Mouse (Mus musculus): Measurements from ENCODE around the gene Stk38. TPM values are rescaled to one million over a fixed set of nuclear protein-coding genes. Genes with fewer than 3 reads are reported as not detected.

Stk38 gene
- total RNA-seq, 1 experiment, result 78.0 TPM

DNA sequence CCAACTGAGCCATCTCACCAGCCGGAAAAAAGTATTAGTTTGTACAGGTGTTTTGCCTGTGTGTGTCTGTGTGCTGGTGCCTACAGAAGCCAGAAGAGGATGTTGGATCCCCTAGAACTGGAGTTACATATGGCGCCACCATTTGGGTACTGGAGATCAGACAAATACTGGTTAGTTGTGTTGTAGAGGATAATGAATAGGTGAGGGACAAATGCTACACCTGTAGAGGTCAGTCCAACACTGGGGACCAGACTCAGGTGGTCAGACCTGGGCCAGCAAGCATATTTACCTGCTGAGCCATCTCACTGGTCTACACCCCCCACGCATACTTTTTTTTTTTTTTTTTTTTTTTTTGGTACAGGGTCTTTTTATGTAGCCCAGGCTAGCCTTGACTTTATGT lies 39.1 kb upstream of the Stk38 start:
- peaks cover 22% of the 10 kb centered on the region for H3K36me3 ChIP-seq (ENCODE audit: control insufficient read depth, insufficient read depth, low read length, poor library complexity, severe bottlenecking)
- no peak for DNase-seq (ENCODE audit: low read depth, low spot score)
- H3K27ac ChIP-seq (ENCODE audit: insufficient read depth, low read depth, low read length, poor library complexity, severe bottlenecking), result no peak overlapping the region
- no peak overlapping the region for H3K4me3 ChIP-seq (ENCODE audit: insufficient read depth in 1 of 2, low read depth in 1 of 2, low read length in 2 of 2, poor library complexity in 1 of 2, severe bottlenecking in 1 of 2)
- H3K9ac ChIP-seq (ENCODE audit: insufficient read depth, low read depth, low read length, poor library complexity, severe bottlenecking), result no peak overlapping the region
- H3K9me3 ChIP-seq (ENCODE audit: control insufficient read depth, insufficient read depth, low read depth, low read length), result no peaks in the 10 kb centered on the region
- TF ChIP-seq ZC3H11A (IDR thresholded peaks at IDR 0.05; ENCODE audit: borderline replicate concordance, low read depth, low read length) (no peak), HCFC1 (IDR thresholded peaks at IDR 0.05; ENCODE audit: borderline replicate concordance, insufficient read depth, low read length) (no peak), CHD2 (IDR thresholded peaks at IDR 0.05; ENCODE audit: low read depth, low read length) (no peak), MAFK (IDR thresholded peaks at IDR 0.05; ENCODE audit: insufficient read depth, low read depth, low read length) (no peak), ZNF384 (IDR thresholded peaks at IDR 0.05; ENCODE audit: low read depth, low read length) (peak; percentile 95)
- in situ Hi-C loops (cut with MboI; ENCODE audit: low sequenced_read_pairs in 2 of 2, unreplicated experiment in 2 of 2), result loop anchor here (5.0 to 10.0 kb wide), 3 partner anchors 45 to 198 kb away; partner anchors contain the start of gene Cdkn1a (in 2 of the 2)
- peaks cover 0 to 8% of the 10 kb centered on the region in 2 experiments; a peak in 2 of 4 replicates for H3K4me1 ChIP-seq (ENCODE audit: control insufficient read depth in 2 of 2, insufficient read depth in 2 of 2, low read length in 2 of 2, poor library complexity in 1 of 2)

DNA sequence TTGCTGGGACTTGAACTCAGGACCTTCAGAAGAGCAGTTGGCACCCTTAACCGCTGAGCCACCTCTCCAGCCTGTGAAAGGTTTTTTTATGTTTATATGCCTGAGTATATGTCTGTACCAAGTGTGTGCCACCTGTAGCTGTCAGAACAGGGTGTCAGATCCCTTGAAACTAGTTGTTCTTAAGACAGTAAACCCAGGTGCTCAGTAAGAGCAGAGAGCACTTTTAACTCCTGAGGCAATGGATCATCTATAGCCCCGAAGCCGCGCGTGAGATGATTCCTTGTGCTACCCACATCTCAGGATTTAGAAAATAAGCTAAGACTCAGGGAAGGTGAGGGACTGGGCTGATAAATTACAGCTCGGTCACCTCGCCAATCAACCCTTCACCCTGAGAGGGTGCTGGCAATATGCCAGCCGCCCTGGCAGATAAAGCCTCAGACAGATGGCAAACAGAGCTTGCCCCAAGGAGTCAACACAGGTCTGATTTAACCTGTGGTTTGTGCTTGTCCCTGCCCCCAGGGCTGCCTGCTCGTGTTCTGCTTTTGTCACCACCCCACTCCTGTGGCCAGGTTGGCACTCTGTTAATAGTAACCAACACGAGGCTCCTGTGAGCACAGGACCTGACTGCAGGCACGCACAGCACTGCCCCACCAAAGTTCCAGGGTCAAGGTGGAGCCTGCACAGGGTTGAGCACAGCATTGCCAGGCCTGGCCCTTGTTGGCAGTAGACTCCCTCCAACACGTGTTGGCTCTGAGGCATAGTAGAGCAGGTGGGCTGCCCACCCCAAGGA lies 38.1 kb upstream of the Stk38 start:
- H3K27ac ChIP-seq (ENCODE audit: insufficient read depth, low read depth, low read length, poor library complexity, severe bottlenecking), result no peak overlapping the region
- peaks cover 0 to 6% of the 10 kb centered on the region in 2 experiments; a peak in 1 of 4 replicates for H3K4me1 ChIP-seq (ENCODE audit: control insufficient read depth in 2 of 2, insufficient read depth in 2 of 2, low read length in 2 of 2, poor library complexity in 1 of 2)
- TF ChIP-seq ZC3H11A (IDR thresholded peaks at IDR 0.05; ENCODE audit: borderline replicate concordance, low read depth, low read length), result no peak
- TF ChIP-seq MAFK (IDR thresholded peaks at IDR 0.05; ENCODE audit: insufficient read depth, low read depth, low read length), result no peak
- no peak for TF ChIP-seq HCFC1 (IDR thresholded peaks at IDR 0.05; ENCODE audit: borderline replicate concordance, insufficient read depth, low read length)
- TF ChIP-seq ZNF384 (IDR thresholded peaks at IDR 0.05; ENCODE audit: low read depth, low read length), result no peak
- TF ChIP-seq CHD2 (IDR thresholded peaks at IDR 0.05; ENCODE audit: low read depth, low read length), result no peak
- in situ Hi-C loops (cut with MboI; ENCODE audit: low sequenced_read_pairs in 2 of 2, unreplicated experiment in 2 of 2), result loop anchor here (5.0 to 10.0 kb wide), 3 partner anchors 46 to 199 kb away; partner anchors contain the start of gene Cdkn1a (in 2 of the 2)
- H3K9me3 ChIP-seq (ENCODE audit: control insufficient read depth, insufficient read depth, low read depth, low read length), result no peaks in the 10 kb centered on the region
- no peak overlapping the region for H3K4me3 ChIP-seq (ENCODE audit: insufficient read depth in 1 of 2, low read depth in 1 of 2, low read length in 2 of 2, poor library complexity in 1 of 2, severe bottlenecking in 1 of 2)
- DNase-seq (ENCODE audit: low read depth, low spot score), result no peak
- H3K9ac ChIP-seq (ENCODE audit: insufficient read depth, low read depth, low read length, poor library complexity, severe bottlenecking), result no peak overlapping the region
- H3K36me3 ChIP-seq (ENCODE audit: control insufficient read depth, insufficient read depth, low read length, poor library complexity, severe bottlenecking), result peaks cover 24% of the 10 kb centered on the region

DNA sequence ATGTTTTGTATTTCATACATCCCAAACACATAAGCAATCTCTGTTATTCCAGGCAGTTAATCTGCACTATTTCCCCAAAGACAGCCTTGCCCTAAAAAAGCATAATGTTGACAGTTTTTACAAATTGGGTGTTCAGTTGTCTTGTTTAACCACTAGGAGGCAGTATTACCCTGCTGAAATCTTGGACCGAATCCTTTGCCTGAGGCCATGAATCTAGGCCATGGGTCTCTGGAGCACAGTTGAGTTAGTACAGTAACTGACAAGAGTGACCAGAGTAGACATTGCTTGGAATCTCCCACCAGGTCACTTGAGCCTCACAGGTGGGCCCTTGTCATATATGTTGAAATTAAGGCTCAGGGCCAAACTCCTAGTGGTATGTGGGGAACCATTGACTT lies 37.1 kb upstream of the Stk38 start:
- Histone ChIP-seq H3K27ac (ENCODE audit: insufficient read depth, low read depth, low read length, poor library complexity, severe bottlenecking) (no peak overlapping the region), H3K9ac (ENCODE audit: insufficient read depth, low read depth, low read length, poor library complexity, severe bottlenecking) (no peak overlapping the region), H3K36me3 (ENCODE audit: control insufficient read depth, insufficient read depth, low read length, poor library complexity, severe bottlenecking) (peaks cover 34% of the 10 kb centered on the region), H3K4me1 (ENCODE audit: control insufficient read depth in 2 of 2, insufficient read depth in 2 of 2, low read length in 2 of 2, poor library complexity in 1 of 2) (peaks cover 0 to 6% of the 10 kb centered on the region in 2 experiments; a peak in 1 of 4 replicates), H3K9me3 (ENCODE audit: control insufficient read depth, insufficient read depth, low read depth, low read length) (no peaks in the 10 kb centered on the region), H3K4me3 (ENCODE audit: insufficient read depth in 1 of 2, low read depth in 1 of 2, low read length in 2 of 2, poor library complexity in 1 of 2, severe bottlenecking in 1 of 2) (no peak overlapping the region)
- DNase-seq (ENCODE audit: low read depth, low spot score), result no peak
- in situ Hi-C loops (cut with MboI; ENCODE audit: low sequenced_read_pairs in 2 of 2, unreplicated experiment in 2 of 2), result loop anchor here (5.0 to 10.0 kb wide), 3 partner anchors 47 to 200 kb away; partner anchors contain the start of gene Cdkn1a (in 2 of the 2)
- no peak for TF ChIP-seq HCFC1 (IDR thresholded peaks at IDR 0.05; ENCODE audit: borderline replicate concordance, insufficient read depth, low read length)

DNA sequence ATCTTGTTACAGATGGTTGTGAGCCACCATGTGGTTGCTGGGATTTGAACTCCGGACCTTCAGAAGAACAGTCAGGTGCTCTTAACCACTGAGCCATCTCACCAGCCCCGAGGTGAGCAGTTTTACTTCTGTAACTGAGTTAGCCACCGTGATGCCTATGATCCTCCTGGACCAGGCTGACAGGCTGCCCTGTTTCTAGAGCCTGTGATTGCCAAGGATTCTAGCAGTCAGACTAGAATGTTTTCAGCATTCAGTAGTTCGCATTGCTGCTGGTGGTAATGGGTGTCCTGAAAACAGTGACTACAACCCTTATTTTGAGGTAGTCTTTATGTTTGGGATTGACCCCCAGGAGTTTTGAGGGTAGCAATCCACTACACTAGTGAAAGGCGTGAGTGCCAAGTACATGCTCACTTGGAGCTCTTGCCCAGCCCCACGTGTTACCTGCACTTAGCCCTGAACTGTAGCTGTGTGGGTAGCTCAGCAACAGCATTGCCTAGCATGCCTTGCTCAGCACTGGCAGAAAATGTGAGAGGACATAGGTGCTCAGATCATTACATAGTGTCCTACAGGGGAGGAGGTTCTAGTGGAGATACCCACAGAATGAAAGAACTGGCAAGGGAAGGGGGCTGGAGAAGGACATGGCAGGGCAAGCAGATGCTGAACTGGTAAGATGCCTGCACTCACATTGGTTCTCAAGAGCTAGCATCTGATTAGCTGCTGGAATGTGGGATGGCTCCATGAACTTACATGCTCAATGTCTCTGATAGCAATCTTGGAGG lies 36.5 kb upstream of the Stk38 start:
- Histone ChIP-seq H3K9me3 (ENCODE audit: control insufficient read depth, insufficient read depth, low read depth, low read length) (no peaks in the 10 kb centered on the region), H3K9ac (ENCODE audit: insufficient read depth, low read depth, low read length, poor library complexity, severe bottlenecking) (no peak overlapping the region), H3K4me1 (ENCODE audit: control insufficient read depth in 2 of 2, insufficient read depth in 2 of 2, low read length in 2 of 2, poor library complexity in 1 of 2) (peaks cover 0 to 6% of the 10 kb centered on the region in 2 experiments; a peak in 1 of 4 replicates), H3K4me3 (ENCODE audit: insufficient read depth in 1 of 2, low read depth in 1 of 2, low read length in 2 of 2, poor library complexity in 1 of 2, severe bottlenecking in 1 of 2) (no peak overlapping the region), H3K27ac (ENCODE audit: insufficient read depth, low read depth, low read length, poor library complexity, severe bottlenecking) (no peak overlapping the region), H3K36me3 (ENCODE audit: control insufficient read depth, insufficient read depth, low read length, poor library complexity, severe bottlenecking) (peaks cover 40% of the 10 kb centered on the region)
- TF ChIP-seq HCFC1 (IDR thresholded peaks at IDR 0.05; ENCODE audit: borderline replicate concordance, insufficient read depth, low read length) (no peak), ZNF384 (IDR thresholded peaks at IDR 0.05; ENCODE audit: low read depth, low read length) (no peak), MAFK (IDR thresholded peaks at IDR 0.05; ENCODE audit: insufficient read depth, low read depth, low read length) (no peak), CHD2 (IDR thresholded peaks at IDR 0.05; ENCODE audit: low read depth, low read length) (no peak), ZC3H11A (IDR thresholded peaks at IDR 0.05; ENCODE audit: borderline replicate concordance, low read depth, low read length) (no peak)
- in situ Hi-C loops (cut with MboI; ENCODE audit: low sequenced_read_pairs in 2 of 2, unreplicated experiment in 2 of 2), result loop anchor here (10.0 kb wide), 2 partner anchors 50 to 200 kb away; partner anchors contain the start of gene Cdkn1a (in 1 of the 2)
- DNase-seq (ENCODE audit: low read depth, low spot score), result no peak
